Mouse (Mus musculus) liver, embryonic 11.5 days (tissue): ENCODE measurements around the gene Zfp605. TPM values are rescaled to one million over a fixed set of nuclear protein-coding genes. Genes with fewer than 3 reads are reported as not detected.

Experiments used
- ATAC-seq: fragments of 200-750 bp; cut with Nextera tagmentation; replicated peaks from 2 replicates; pipeline ENCODE4 v1.8.0; 2017; ENCODE audit warnings: moderate number of reproducible peaks, mild to moderate bottlenecking, moderate TSS enrichment, moderate library complexity; ENCODE audit not compliant: low FRiP score
- DNase-seq: peaks from one replicate; pipeline ENCODE4 v3.0.0-alpha.2; 2017; ENCODE audit warnings: low spot score
- H3K27ac ChIP-seq: fragments of 300-500 bp; sonication (generic); 2 replicates; pipeline ENCODE4 v1.5.1; 2014; ENCODE audit warnings: mild to moderate bottlenecking, low read depth, low read length, control low read depth
- H3K27me3 ChIP-seq: fragments of 300-500 bp; sonication (generic); replicated peaks from 2 replicates; pipeline ENCODE4 v1.6.1; 2014; ENCODE audit warnings: low read length, mixed read lengths; ENCODE audit not compliant: control insufficient read depth, insufficient read depth
- H3K36me3 ChIP-seq: fragments of 300-500 bp; sonication (generic); 2 replicates; pipeline ENCODE4 v1.6.1; 2014; ENCODE audit warnings: mild to moderate bottlenecking, low read length, moderate library complexity, mixed read lengths; ENCODE audit not compliant: control insufficient read depth, insufficient read depth
- H3K4me1 ChIP-seq: fragments of 300-500 bp; sonication (generic); replicated peaks from 2 replicates; pipeline ENCODE4 v1.6.1; 2014; ENCODE audit warnings: low read length, mixed read lengths; ENCODE audit not compliant: control insufficient read depth, insufficient read depth
- H3K4me2 ChIP-seq: fragments of 300-500 bp; sonication (generic); 2 replicates; pipeline ENCODE4 v1.6.1; 2014; ENCODE audit warnings: mild to moderate bottlenecking, control low read depth, moderate library complexity
- H3K4me3 ChIP-seq: fragments of 300-500 bp; sonication (generic); 2 replicates; pipeline ENCODE4 v1.5.1; 2014; ENCODE audit warnings: low read depth, low read length, control low read depth
- H3K9ac ChIP-seq: fragments of 300-500 bp; sonication (generic); 2 replicates; pipeline ENCODE4 v1.6.1; 2014; ENCODE audit warnings: low read depth, low read length, control low read depth
- H3K9me3 ChIP-seq: fragments of 300-500 bp; sonication (generic); 2 replicates; pipeline ENCODE4 v1.6.1; 2016; ENCODE audit warnings: low read length, inconsistent platforms, mixed read lengths; ENCODE audit not compliant: control insufficient read depth
- WGBS: fragments of 180-500 bp; shearing (Covaris S2); extraction: QIAGEN DNeasy Blood & Tissue Kit; methylation state at CpG from one replicate; pipeline ENCODE4 v1.1.7; 2014; 5-methylcytosine and 5-hydroxymethylcytosine counted together
- polyA plus RNA-seq: library from polyadenylated mRNA; unstranded; fragments of >200 nt; fragmentation: Nextera tagmentation; extraction: Ambion mirVana; gene quantifications from 2 replicates; pipeline ENCODE4 v1.2.1, GENCODE M21; 2014

Zfp605 gene
- polyA plus RNA-seq, 1 experiment from 2014 or later = 3.4 TPM

- no peak overlapping the region for H3K4me2 ChIP-seq
- H3K4me1 ChIP-seq = no peaks in the 10 kb centered on the region; the same call in 1 of the 2 replicates
- DNase-seq = no peak
- H3K9me3 ChIP-seq = no peaks in the 10 kb centered on the region
- H3K9ac ChIP-seq = no peak overlapping the region
- no peaks in the 10 kb centered on the region for H3K27me3 ChIP-seq
- 91% methylated on average over 3 of the region's 3 CpGs for WGBS
- no peak overlapping the region for H3K4me3 ChIP-seq
- no peak overlapping the region for H3K27ac ChIP-seq
- ATAC-seq = no peak
- peaks cover 4% of the 10 kb centered on the region; the same call in 1 of the 2 replicates for H3K36me3 ChIP-seq
Measured at GRCm38 (mm10) chr5:110137816-110138215, 27.9 kb downstream of the Zfp605 start.

DNA sequence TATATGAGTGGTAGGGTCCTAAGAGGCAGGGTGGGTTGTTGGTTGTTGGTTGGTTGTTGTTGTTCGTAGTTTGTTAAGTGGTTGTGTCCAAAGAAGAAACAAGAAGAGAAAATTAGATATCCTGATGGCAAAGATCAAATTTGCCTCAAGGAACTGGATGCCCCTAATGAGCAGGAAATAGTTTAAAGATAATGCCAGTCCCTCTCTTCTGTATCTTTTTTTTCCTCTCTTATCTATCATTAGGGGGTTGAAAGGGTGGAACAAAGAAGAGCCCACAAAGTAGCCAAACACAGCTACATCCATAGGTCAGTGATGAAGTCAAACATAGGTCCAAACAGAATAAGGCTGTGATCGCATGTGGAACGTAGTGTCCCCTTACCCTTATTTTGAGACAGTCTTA, 29.4 kb downstream of the Zfp605 start:
- Histone ChIP-seq H3K9ac (no peak overlapping the region), H3K9me3 (no peaks in the 10 kb centered on the region), H3K4me1 (no peaks in the 10 kb centered on the region; the same call in 1 of the 2 replicates), H3K4me2 (no peak overlapping the region), H3K4me3 (no peak overlapping the region), H3K27me3 (no peaks in the 10 kb centered on the region), H3K36me3 (peaks cover 11% of the 10 kb centered on the region; the same call in 1 of the 2 replicates), H3K27ac (no peak overlapping the region)
- DNase-seq (no peak), ATAC-seq (no peak)
- WGBS = 94% methylated on average over 3 of the region's 3 CpGs

DNA sequence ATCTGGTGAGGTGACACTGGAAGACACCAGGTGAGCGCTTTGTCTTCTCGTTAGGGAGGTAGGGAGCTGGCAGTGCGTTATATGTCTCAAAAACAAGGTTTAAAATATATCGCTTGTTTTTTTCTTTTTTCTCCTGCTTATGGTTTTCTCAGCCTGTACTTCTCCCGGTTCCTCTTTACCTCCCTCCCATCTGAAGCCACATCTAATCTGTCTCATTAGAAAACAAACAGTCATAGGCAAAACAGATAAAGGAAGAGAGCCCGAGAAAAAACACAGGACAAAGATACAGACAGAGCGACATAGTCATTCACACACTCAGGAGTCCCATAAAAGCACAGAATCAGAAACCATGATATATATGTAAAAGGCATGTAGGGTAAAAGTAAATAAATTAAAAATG, 30.5 kb downstream of the Zfp605 start:
- no peak overlapping the region for H3K27ac ChIP-seq
- no peaks in the 10 kb centered on the region for H3K9me3 ChIP-seq
- WGBS = 89% methylated on average over 7 of the region's 7 CpGs
- DNase-seq (no peak), ATAC-seq (no peak)
- H3K4me1 ChIP-seq = no peaks in the 10 kb centered on the region; the same call in 1 of the 2 replicates
- H3K4me3 ChIP-seq = no peak overlapping the region
- H3K36me3 ChIP-seq = peaks cover 14% of the 10 kb centered on the region; the same call in 1 of the 2 replicates
- no peak overlapping the region for H3K4me2 ChIP-seq
- H3K9ac ChIP-seq = no peak overlapping the region
- H3K27me3 ChIP-seq = no peaks in the 10 kb centered on the region

- H3K27me3 ChIP-seq = no peaks in the 10 kb centered on the region
- no peak overlapping the region for H3K4me2 ChIP-seq
Measured at GRCm38 (mm10) chr5:110142309-110142708, 32.4 kb downstream of the Zfp605 start.

DNA sequence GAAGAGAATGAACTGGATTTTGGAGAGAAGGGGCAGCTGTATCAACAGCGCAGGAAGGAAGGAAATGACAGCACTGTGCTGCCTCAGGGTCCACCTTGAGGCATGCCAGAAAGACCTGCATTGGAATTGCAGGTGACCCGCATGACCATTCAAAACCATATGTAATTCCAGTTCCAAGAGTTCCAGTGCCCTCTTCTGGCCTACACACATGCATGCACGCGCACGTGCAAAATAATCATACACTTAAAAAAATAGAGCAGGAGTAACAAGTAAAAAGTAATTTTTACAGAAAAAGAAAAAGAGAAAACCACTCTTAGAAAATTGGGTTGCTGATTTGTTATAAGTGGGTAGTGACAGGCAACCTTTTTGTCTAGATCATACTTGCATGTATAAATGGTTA, 33.1 kb downstream of the Zfp605 start:
- H3K4me3 ChIP-seq = no peak overlapping the region
- DNase-seq = no peak
- peaks cover 26% of the 10 kb centered on the region for H3K36me3 ChIP-seq
- no peak overlapping the region for H3K4me2 ChIP-seq
- no peaks in the 10 kb centered on the region for H3K27me3 ChIP-seq
- no peak overlapping the region for H3K9ac ChIP-seq
- H3K9me3 ChIP-seq = no peaks in the 10 kb centered on the region
- no peak for ATAC-seq
- no peaks in the 10 kb centered on the region for H3K4me1 ChIP-seq
- H3K27ac ChIP-seq = no peak overlapping the region
- 86% methylated on average over 5 of the region's 5 CpGs for WGBS

More at GRCm38 (mm10) chr5:110142309-110142708, 32.4 kb downstream of the Zfp605 start:
- Histone ChIP-seq H3K9me3 (no peaks in the 10 kb centered on the region), H3K27ac (no peak overlapping the region), H3K4me3 (no peak overlapping the region), H3K4me1 (no peaks in the 10 kb centered on the region; the same call in 1 of the 2 replicates), H3K36me3 (peaks cover 23% of the 10 kb centered on the region), H3K9ac (no peak overlapping the region)
- 95% methylated on average over 2 of the region's 2 CpGs for WGBS
- DNase-seq = no peak
- no peak for ATAC-seq

DNA sequence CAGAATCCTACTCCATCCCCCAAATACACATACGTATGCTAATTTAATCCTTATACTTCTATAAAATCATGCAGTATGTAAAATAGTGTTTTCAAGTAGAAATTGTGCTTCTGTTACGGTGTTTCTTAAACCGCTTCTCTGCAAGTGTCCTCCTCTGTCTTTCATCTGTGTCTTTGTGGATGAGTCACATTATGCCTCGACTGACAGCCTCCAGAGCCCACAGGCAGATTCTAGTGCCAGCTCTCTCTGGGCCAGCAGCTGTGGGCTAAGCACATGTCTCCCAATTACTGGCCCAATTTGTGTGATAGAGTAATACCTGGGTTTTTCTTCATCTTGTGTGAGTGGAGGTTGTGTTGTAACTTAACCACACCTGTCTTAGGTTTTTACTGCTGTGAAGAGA, 59.5 kb downstream of the Zfp605 start:
- Histone ChIP-seq H3K4me1 (no peaks in the 10 kb centered on the region), H3K27me3 (no peaks in the 10 kb centered on the region), H3K9ac (no peak overlapping the region), H3K27ac (no peak overlapping the region), H3K36me3 (peaks cover 6% of the 10 kb centered on the region; the same call in 1 of the 2 replicates), H3K4me3 (no peak overlapping the region), H3K4me2 (no peak overlapping the region), H3K9me3 (no peaks in the 10 kb centered on the region)
- WGBS = 94% methylated on average over 4 of the region's 4 CpGs
- DNase-seq (no peak), ATAC-seq (no peak)

DNA sequence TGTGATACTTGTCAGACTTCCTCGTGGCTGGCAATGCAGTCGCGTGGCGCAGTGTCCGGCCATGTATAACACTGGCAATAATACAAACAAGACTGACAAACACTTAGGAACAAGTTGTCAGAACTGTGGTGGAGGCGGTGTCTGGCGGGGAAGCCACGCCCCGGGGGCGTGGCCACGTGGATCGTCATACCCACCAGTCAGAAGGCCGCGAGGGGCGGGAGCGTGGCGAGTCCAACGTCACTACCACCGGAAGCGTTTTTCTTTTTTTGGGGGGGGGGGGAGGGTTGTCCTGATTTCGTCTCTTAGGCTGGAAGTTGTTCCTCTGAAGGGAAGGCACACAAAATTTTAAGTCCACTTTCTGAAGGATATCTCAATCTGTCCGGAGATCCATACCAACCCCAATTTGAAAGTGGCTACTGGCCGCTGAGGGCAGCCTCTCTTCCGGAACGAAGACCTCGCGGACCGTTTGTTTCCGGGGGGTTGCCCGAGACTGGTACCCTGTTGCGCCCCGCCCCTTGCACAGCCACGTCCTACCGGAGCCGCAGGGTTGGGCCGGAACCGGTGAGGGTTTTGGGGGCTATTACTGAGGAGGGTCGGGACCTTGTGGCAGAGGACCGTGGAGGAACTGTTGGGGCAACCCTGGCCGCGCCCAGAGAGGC, 66.6 kb downstream of the Zfp605 start, which contains the start of gene Golga3:
Gene Golga3 (plus strand): TSS at position 340 of the 659 bp plus-strand sequence.
- no peaks in the 10 kb centered on the region for H3K9me3 ChIP-seq
- DNase-seq (peak; percentile 93), ATAC-seq (peak; percentile 96)
- peak within 1 kb of the TSS; percentile 72 for H3K4me3 ChIP-seq
- H3K36me3 ChIP-seq = no peaks in the 10 kb centered on the region; the same call in 1 of the 2 replicates
- H3K27ac ChIP-seq = peak within 1 kb of the TSS; percentile 35
- no peaks in the 10 kb centered on the region for H3K27me3 ChIP-seq
- H3K9ac ChIP-seq = peak within 1 kb of the TSS; percentile 87
- peak within 1 kb of the TSS; percentile 91 for H3K4me2 ChIP-seq
- WGBS = under 1% methylated on average over 41 of the region's 41 CpGs
- peaks cover 21% of the 10 kb centered on the region for H3K4me1 ChIP-seq

- H3K27me3 ChIP-seq = no peaks in the 10 kb centered on the region
- H3K36me3 ChIP-seq = peaks cover 3% of the 10 kb centered on the region; the same call in 1 of the 2 replicates
- H3K4me2 ChIP-seq = peak overlapping the region; percentile 91
- peak overlapping the region; percentile 72 for H3K4me3 ChIP-seq
- peaks cover 21% of the 10 kb centered on the region for H3K4me1 ChIP-seq
- DNase-seq = no peak
- peak; percentile 24 for ATAC-seq
- peak overlapping the region; percentile 87 for H3K9ac ChIP-seq
- WGBS = 1% methylated on average over 19 of the region's 19 CpGs
- H3K27ac ChIP-seq = peak overlapping the region; percentile 34; the same call in 1 of the 2 replicates
- no peaks in the 10 kb centered on the region for H3K9me3 ChIP-seq
Measured at GRCm38 (mm10) chr5:110177021-110177420, 67.1 kb downstream of the Zfp605 start.

DNA sequence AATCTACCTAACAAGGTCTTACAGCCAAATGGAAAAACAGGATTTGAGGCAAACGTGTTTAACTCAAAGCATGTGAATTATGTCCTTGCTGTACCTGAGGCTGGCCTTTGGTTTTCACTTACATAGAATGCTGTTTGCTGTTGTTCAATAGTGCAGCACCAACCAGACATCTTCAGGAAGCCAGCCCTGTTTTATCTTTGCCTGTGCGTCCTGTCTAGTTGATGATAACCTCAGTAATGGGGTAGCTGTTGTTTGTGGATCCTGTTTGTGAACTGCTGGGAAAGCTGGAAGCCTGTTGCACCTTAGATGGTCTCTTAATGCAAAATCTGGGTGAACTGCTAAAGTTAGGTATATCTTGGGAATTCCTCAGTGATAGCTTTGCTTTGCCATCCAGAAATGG, 68.7 kb downstream of the Zfp605 start:
- Histone ChIP-seq H3K9ac (peak overlapping the region; percentile 6; the same call in 1 of the 2 replicates), H3K27ac (no peak overlapping the region), H3K4me1 (peaks cover 21% of the 10 kb centered on the region), H3K4me3 (no peak overlapping the region), H3K4me2 (peak overlapping the region; percentile 91), H3K27me3 (no peaks in the 10 kb centered on the region), H3K36me3 (peaks cover 6% of the 10 kb centered on the region; the same call in 1 of the 2 replicates), H3K9me3 (no peaks in the 10 kb centered on the region)
- whole genome bisulfite sequencing = 48% methylated on average over 2 of the region's 2 CpGs
- no peak for DNase-seq
- no peak for ATAC-seq
